Mouse (Mus musculus) skeletal muscle tissue, adult 2 months (tissue): ENCODE measurements around the gene Gm6367.
"Not testable (repeated sequence)": the region's sequence is repeated elsewhere in the genome, so short reads cannot be mapped to it uniquely, and the experiment has no call there.

Experiments used
- DNase-seq: peaks from one replicate; pipeline ENCODE4 v3.0.0-alpha.2; 2012; ENCODE audit warnings: low read depth, low spot score

Gm6367 gene

GRCm38 (mm10) chr5:94988326-94988725, at the start of gene Gm6367:
Gene Gm6367 (plus strand): TSS chr5:94988626.
- DNase-seq, result not testable (repeated sequence)
